Mouse (Mus musculus): ENCODE data around the gene Myo3b.
A peak's percentile ranks its signal among the peaks of the same experiment; 100 is the strongest.

The Myo3b gene

GRCm38 (mm10) chr2:70278425-70279277 is 239.7 kb downstream of the Myo3b start:
- DNase-seq (ENCODE audit: low read depth, low spot score), result no peak

DNA sequence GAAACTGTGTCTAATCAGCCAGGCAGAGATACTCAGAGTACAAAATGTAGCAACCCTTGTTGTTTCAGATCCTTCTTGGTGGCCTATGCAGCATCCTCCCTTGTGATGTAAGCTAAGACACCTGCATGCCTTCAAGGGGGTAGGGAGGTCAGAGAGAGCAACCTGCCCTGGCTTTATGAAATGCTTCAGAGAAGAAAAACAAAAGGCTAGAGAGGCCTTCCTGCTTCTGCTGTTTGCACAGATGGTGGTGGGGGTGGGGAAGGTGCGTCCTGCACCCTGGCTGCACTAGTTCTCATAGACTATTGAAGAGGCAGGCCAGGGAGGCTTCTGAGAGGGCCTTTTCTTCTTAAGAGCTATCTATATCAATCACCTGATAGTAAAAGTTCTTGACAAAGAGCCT is 245.2 kb downstream of the Myo3b start:
- DNase-seq (ENCODE audit: low read depth, low spot score), result no peak

DNA sequence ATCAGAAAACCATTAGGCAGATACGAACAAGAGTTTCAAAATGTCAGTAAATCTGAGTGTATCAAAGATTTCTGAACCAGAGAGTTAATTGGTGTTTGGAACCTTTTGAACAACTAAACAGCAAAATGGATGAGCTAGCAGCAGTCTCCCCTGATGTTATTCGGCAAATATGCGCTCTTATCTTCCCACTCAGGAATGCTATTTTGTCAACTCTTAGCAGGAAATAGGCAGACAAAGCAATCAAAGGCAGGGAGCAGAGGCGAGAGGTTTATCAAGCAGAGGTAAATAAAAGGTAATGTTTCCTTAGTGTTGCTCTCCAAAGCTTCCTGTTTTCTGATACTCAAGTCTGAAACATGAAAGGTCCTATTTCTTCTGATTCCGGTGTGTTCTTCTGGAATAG is 252.1 kb downstream of the Myo3b start:
- DNase-seq (ENCODE audit: low read depth, low spot score), result no peak

DNA sequence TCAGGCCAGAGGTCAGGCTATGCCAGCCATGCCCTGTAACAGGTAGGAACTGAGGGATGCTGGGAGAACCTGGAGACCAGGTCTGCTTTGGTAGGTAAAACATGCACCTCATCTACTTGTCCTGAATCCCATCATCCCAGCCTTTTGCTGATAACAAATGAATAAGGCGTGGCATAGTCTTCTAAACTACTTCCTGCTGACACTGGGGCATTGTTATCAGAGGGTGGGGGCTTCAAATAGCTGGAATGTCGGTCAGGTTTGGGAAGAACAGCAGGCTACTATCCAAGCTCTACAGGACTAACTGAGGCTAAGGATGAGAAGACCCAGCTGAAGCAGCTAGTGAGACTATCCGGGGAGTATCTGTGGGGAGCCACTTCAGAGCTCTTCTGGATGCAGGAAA is 253.8 kb downstream of the Myo3b start:
- no peak for DNase-seq (ENCODE audit: low read depth, low spot score)

DNA sequence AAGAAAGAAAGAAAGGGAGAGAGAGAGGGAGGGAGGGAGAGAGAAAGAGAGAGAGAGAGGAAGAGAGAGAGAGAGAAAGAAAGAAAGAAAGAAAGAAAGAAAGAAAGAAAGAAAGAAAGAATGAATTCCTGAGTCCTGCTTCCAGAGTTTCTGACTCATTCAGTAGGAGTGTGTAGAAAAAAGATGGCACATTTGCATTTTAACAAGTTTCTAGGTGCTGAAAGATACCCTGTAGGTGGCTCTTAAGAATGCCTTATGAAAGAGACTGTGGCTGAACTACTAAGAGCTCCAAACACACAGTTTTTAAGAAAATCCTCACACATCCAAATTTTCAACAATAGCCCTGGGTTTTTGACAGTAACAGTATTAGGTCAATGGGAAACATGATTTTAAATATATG is 264.0 kb downstream of the Myo3b start:
- no peak for DNase-seq (ENCODE audit: low read depth, low spot score)

GRCm38 (mm10) chr2:70315125-70315524 is 276.2 kb downstream of the Myo3b start:
- no peak for DNase-seq (ENCODE audit: low read depth, low spot score)

GRCm38 (mm10) chr2:70315734-70316133 is 276.8 kb downstream of the Myo3b start:
- DNase-seq (ENCODE audit: low read depth, low spot score), result no peak

DNA sequence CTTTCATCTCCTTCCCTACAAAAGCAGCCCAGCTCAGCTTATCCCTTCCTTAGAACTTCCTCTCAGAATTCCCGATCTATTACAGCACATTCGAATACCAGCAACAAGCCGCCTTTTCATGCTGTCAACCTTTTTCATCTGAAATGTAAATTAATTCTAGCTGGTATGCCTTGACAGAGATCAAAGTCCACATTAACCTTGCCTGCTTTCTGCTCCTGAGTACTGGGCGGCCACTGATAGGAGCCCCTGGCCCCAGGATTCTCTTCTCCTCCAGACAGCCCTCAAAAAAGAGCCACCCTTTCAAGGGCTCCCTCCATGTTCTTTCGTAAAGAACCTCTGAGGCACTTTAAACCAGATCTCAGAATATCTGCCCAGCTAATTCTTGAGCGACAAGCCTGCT is 278.9 kb downstream of the Myo3b start:
- DNase-seq (ENCODE audit: low read depth, low spot score), result no peak

- no peak for DNase-seq (ENCODE audit: low read depth, low spot score)
Observed at GRCm38 (mm10) chr2:70318861-70319555, 280.1 kb downstream of the Myo3b start.

DNA sequence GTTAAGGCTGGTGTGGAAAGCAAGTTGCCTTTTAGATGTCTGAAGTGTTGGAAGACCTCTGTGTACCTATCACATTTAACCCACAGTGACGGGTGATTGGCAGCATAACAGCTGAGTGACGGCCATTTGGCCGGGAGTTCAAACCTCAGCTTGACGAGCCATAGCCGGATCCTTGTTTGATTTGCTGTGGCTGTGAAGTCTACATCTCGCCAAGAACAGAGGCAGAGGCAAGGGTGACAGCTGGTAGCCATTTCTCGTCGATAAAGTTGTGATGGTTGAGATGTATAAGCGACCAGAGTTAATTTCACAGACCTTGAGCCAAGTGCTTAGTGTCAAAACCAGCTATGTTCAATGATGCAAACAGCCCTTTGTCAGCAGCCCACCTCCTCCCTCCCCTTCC is 283.8 kb downstream of the Myo3b start:
- no peak for DNase-seq (ENCODE audit: low read depth, low spot score)

DNA sequence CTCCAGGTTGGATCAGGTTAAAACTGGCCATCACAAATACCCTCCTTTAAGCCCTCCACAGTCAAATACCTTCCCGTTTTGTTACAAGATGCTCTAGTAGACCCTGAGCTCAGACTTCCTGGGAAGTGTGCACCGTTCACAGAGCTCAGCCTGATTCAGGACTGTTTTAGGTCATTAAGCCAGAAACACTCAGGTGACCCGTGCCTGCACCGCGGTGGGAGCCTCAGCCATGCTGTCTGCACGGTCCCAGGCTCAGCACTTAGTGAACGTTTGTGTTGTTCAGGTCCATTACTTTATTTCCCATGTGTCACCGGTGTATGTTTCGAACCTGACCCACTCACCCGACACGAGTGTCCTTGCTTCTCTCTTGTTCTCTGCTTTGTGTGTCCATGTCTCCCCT is 288.7 kb downstream of the Myo3b start:
- no peak for DNase-seq (ENCODE audit: low read depth, low spot score)

DNA sequence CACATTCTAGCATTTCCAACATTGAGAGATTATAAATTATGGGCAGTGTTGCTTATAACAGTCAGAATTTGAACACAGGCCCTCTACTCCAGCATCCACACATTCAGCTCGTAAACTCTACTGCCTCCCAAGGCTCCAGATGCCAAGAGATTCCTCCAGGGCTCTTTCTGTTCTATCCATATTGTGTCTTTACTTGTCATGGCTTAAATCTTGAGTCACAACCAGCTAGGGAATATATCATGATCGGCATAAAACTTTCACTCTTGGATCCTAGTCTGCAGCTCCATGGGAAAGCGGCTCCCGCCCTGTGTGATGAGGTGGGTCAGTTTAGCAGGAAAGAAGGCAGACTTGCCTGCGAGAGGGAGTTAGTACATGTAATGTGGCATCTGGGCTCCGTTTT is 294.0 kb downstream of the Myo3b start:
- DNase-seq (ENCODE audit: low read depth, low spot score), result no peak

- peak; percentile 34 for DNase-seq (ENCODE audit: low read depth, low spot score)
Observed at GRCm38 (mm10) chr2:70333553-70333952, 294.6 kb downstream of the Myo3b start.

GRCm38 (mm10) chr2:70336551-70336950 is 297.6 kb downstream of the Myo3b start:
- DNase-seq (ENCODE audit: low read depth, low spot score), result no peak

- DNase-seq (ENCODE audit: low read depth, low spot score), result no peak
Observed at GRCm38 (mm10) chr2:70337208-70337611, 298.3 kb downstream of the Myo3b start.

- no peak for DNase-seq (ENCODE audit: low read depth, low spot score)
Observed at GRCm38 (mm10) chr2:70337869-70338268, 298.9 kb downstream of the Myo3b start.

DNA sequence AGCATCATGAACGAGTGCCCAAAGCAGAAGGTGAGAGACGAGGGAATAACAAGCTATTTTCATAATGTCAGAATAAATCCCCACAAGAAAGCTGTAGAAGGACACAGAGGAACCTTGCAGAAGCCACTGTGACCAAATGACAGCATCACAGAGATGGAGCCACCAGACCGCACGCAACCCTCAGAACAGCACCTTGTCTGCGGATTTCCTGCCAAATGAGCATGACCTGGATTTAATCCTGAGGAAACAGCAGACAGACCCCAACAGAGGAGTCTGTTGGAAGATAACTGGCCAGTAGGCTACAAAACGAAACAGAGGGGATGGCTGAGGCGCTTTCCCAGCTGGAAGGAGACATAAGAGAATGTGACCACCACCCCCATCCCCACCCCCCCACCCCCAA is 300.1 kb downstream of the Myo3b start:
- DNase-seq (ENCODE audit: low read depth, low spot score), result no peak

- no peak for DNase-seq (ENCODE audit: low read depth, low spot score)
Observed at GRCm38 (mm10) chr2:70339501-70339900, 300.6 kb downstream of the Myo3b start.

DNA sequence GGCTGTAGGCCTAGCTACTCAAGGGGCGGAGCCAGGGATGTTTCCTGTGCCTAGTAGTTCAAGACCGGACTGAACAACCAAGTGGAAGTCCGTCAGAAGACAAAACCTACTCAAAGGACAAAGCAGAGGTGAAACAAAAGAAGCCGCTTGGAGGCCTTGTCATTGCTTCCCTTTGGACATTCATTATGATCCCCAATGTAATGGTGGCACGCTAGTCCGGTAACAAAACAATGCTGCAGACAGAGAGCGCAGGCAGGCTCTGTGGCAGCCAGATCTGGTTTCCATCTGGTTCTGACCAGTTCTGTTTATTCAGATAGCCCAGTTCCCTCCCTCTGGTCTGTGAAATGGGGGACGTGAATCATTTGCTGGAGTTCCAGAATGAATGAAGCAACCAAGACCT is 301.3 kb downstream of the Myo3b start:
- no peak for DNase-seq (ENCODE audit: low read depth, low spot score)

DNA sequence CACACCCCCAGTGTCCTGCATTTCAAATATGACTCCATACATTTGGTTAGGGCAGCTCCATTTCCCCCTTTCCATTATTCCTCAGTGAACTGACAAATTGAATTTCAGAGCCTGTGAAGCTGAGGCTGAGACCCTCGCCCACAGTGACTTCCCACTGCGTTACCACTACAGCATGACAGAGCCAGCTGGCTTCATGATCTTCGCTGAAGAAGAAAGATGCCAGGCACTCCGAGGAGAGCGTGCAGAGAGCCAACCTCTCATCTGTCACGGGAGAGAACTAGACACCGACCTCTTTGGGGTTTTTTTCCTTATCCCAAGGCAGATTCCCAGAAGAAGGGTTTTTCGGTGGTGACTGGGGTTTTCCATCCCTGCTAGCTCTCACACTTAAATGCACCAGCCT is 306.2 kb downstream of the Myo3b start:
- no peak for DNase-seq (ENCODE audit: low read depth, low spot score)

- DNase-seq (ENCODE audit: low read depth, low spot score), result no peak
Observed at GRCm38 (mm10) chr2:70347511-70347910, 308.6 kb downstream of the Myo3b start.

GRCm38 (mm10) chr2:70348793-70349553 is 310.0 kb downstream of the Myo3b start:
- no peak for DNase-seq (ENCODE audit: low read depth, low spot score)

Measured in skeletal muscle tissue, adult 2 months (tissue).